In genomic region chr7:28568253-28568652, GRCm38 (mm10) we compare ENCODE assay signal across 9 mouse cellular contexts. TPM values are rescaled to one million over a fixed set of nuclear protein-coding genes. Genes with fewer than 3 reads are reported as not detected.
DNase-seq lines count a peak whose midpoint lies in the region; TF ChIP-seq lines count a peak whose summit lies in the region.
"Had no signal": no experiment of that assay in that cellular context is flagged by ENCODE, and none has a peak within 500 bp of the region (broad histone marks: within the 10 kb centered on the region; RNA-seq: fewer than 3 reads in every experiment).

No protein-coding gene starts in this region.

- H3K4me3 ChIP-seq in bone marrow macrophage, adult 2 months (ENCODE audit: insufficient read depth, low read length), result no peak overlapping the region
- H3K4me3 ChIP-seq: heart, embryonic 15.5 days had no signal

- DNase-seq in adrenal gland, adult (ENCODE audit: inconsistent age in 2 of 2, low spot score in 1 of 2), result peak; percentile 66 to 88
- no peak for DNase-seq in adrenal gland, adult 8-10 months
- peak; percentile 70 for DNase-seq in A20 (ENCODE audit: low read depth, low spot score)
- peak; percentile 50 for DNase-seq in forelimb bud, embryonic 11.5 days (ENCODE audit: low read depth, low spot score)
- DNase-seq in kidney, postnatal 25 days, result peak; percentile 62 to 79
- DNase-seq in lung, postnatal 14 days, result peak; percentile 80
- peak; percentile 59 for DNase-seq in skeletal muscle tissue, adult 2 months (ENCODE audit: low read depth, low spot score)

- peak; percentile 80 for TF ChIP-seq CTCF in bone marrow macrophage, adult 2 months (IDR thresholded peaks at IDR 0.05; ENCODE audit: low read depth, low read length)

- H3K27ac ChIP-seq in bone marrow macrophage, adult 2 months (ENCODE audit: insufficient read depth, low read depth, low read length), result no peak overlapping the region
- H3K27ac ChIP-seq: heart, embryonic 15.5 days had no signal

- no peak for TF ChIP-seq POLR2A in bone marrow macrophage, adult 2 months (IDR thresholded peaks at IDR 0.05; ENCODE audit: borderline replicate concordance, low read depth, low read length)

- no peaks in the 10 kb centered on the region for H3K4me1 ChIP-seq in bone marrow macrophage, adult 2 months (ENCODE audit: control insufficient read depth, insufficient read depth, low read length)

RNA-seq across cellular contexts. Expression of gene Nccrp1, which starts 21.2 kb away (rescaled TPM):
- total RNA-seq in adrenal gland, adult 8-10 months (2022), result not detected
- polyA plus RNA-seq in bone marrow macrophage, adult 2 months (2012; ENCODE audit: insufficient read depth, insufficient read length, missing spikeins), result not detected in 2 replicates
- polyA plus RNA-seq: heart, embryonic 15.5 days had no signal

RNA-seq across cellular contexts. Expression of gene Sycn, which starts 27.6 kb away (rescaled TPM):
- total RNA-seq in adrenal gland, adult 8-10 months (2022), result not detected
- polyA plus RNA-seq in bone marrow macrophage, adult 2 months (2012; ENCODE audit: insufficient read depth, insufficient read length, missing spikeins), result not detected in 2 replicates
- polyA plus RNA-seq: heart, embryonic 15.5 days had no signal

RNA-seq across cellular contexts. Expression of gene Samd4b, which starts 29.7 kb away (rescaled TPM):
- total RNA-seq in adrenal gland, adult 8-10 months (2022), result 10 to 100 TPM; 62.4 to 83.9 (median 73.4) TPM
- polyA plus RNA-seq in bone marrow macrophage, adult 2 months (2012; ENCODE audit: insufficient read depth, insufficient read length, missing spikeins), result 39.4 and 47.4 TPM in 2 replicates

RNA-seq across cellular contexts. Expression of gene Pak4, which starts 29.7 kb away (rescaled TPM):
- 10 to 100 TPM; 28.5 to 37.2 (median 34.0) TPM for total RNA-seq in adrenal gland, adult 8-10 months (2022)
- 10.7 and 11.7 TPM in 2 replicates for polyA plus RNA-seq in bone marrow macrophage, adult 2 months (2012; ENCODE audit: insufficient read depth, insufficient read length, missing spikeins)

RNA-seq across cellular contexts. Expression of gene Ifnl3, which starts 45.6 kb away (rescaled TPM):
- not detected for total RNA-seq in adrenal gland, adult 8-10 months (2022)
- polyA plus RNA-seq in bone marrow macrophage, adult 2 months (2012; ENCODE audit: insufficient read depth, insufficient read length, missing spikeins), result not detected in 2 replicates
- polyA plus RNA-seq: heart, embryonic 15.5 days had no signal
